Comparison of ENCODE assay signal across 15 mouse cellular contexts in genomic region chr9:102402671-102403070, GRCm38 (mm10). TPM values are rescaled to one million over a fixed set of nuclear protein-coding genes. Genes with fewer than 3 reads are reported as not detected.
DNase-seq lines count a peak whose midpoint lies in the region; ATAC-seq and TF ChIP-seq lines count a peak whose summit lies in the region.
"Had no signal": no experiment of that assay in that cellular context is flagged by ENCODE, and none has a peak within 500 bp of the region (broad histone marks: within the 10 kb centered on the region; RNA-seq: fewer than 3 reads in every experiment).

No protein-coding gene starts in this region.

- 0 out of 2 replicates have a peak, but pooled peaks cover 2% of the 10 kb centered on the region for H3K27me3 ChIP-seq in kidney, embryonic 15.5 days
- no peaks in the 10 kb centered on the region for H3K27me3 ChIP-seq in kidney, postnatal 0 days (ENCODE audit: insufficient read depth, low read length)
- no peaks in the 10 kb centered on the region for H3K27me3 ChIP-seq in liver, adult 2 months (ENCODE audit: control insufficient read depth, insufficient read depth, low read length)

- no peak overlapping the region for H3K4me2 ChIP-seq in kidney, embryonic 15.5 days
- H3K4me2 ChIP-seq in kidney, postnatal 0 days (ENCODE audit: low read length), result no peak overlapping the region
- H3K4me2 ChIP-seq: lung, embryonic 14.5 days; midbrain, embryonic 13.5 days had no signal

- no peak for TF ChIP-seq POLR2A in liver, adult 2 months (IDR thresholded peaks at IDR 0.05; ENCODE audit: extremely low read depth, insufficient read depth, low read length)

- H3K9ac ChIP-seq in kidney, embryonic 15.5 days, result no peak overlapping the region
- no peak overlapping the region for H3K9ac ChIP-seq in kidney, postnatal 0 days (ENCODE audit: low read depth, low read length)
- no peak overlapping the region for H3K9ac ChIP-seq in liver, adult 2 months (ENCODE audit: low read depth, low read length)
- H3K9ac ChIP-seq: heart, embryonic 13.5 days; lung, embryonic 14.5 days; midbrain, embryonic 13.5 days had no signal

- no peak overlapping the region for H3K27ac ChIP-seq in kidney, embryonic 15.5 days
- no peak overlapping the region for H3K27ac ChIP-seq in kidney, postnatal 0 days
- H3K27ac ChIP-seq in liver, adult 2 months (replicated peaks; ENCODE audit: insufficient read depth, low read depth, low read length), result no peak overlapping the region
- H3K27ac ChIP-seq: heart, embryonic 13.5 days; midbrain, embryonic 13.5 days had no signal

- H3K79me2 ChIP-seq in liver, adult 2 months (ENCODE audit: control insufficient read depth, insufficient read depth, low read length), result no peaks in the 10 kb centered on the region

- ATAC-seq in kidney, embryonic 15.5 days (replicated peaks; ENCODE audit: low FRiP score), result no peak
- ATAC-seq in kidney, postnatal 0 days (replicated peaks; ENCODE audit: low FRiP score, low read depth), result peak; percentile 67; the same call in 1 of the 2 replicates

- H3K36me3 ChIP-seq in kidney, embryonic 15.5 days, result no peaks in the 10 kb centered on the region
- H3K36me3 ChIP-seq in kidney, postnatal 0 days (ENCODE audit: insufficient read depth, low read length), result no peaks in the 10 kb centered on the region
- no peaks in the 10 kb centered on the region for H3K36me3 ChIP-seq in liver, adult 2 months (ENCODE audit: control insufficient read depth, insufficient read depth, low read length)
- H3K36me3 ChIP-seq: heart, embryonic 13.5 days; midbrain, embryonic 13.5 days had no signal

- WGBS in kidney, embryonic 15.5 days, result 39% methylated on average over 3 of the region's 3 CpGs
- WGBS in kidney, postnatal 0 days, result 33% methylated on average over 3 of the region's 3 CpGs
- 17% methylated on average over 3 of the region's 3 CpGs for WGBS in liver, adult 2 months

- 0 out of 2 replicates have a peak, but pooled peaks cover 5% of the 10 kb centered on the region for H3K4me1 ChIP-seq in kidney, embryonic 15.5 days
- H3K4me1 ChIP-seq in kidney, postnatal 0 days (replicated peaks; ENCODE audit: insufficient read depth, low read length), result no peaks in the 10 kb centered on the region
- peaks cover 11% of the 10 kb centered on the region for H3K4me1 ChIP-seq in liver, adult 2 months (ENCODE audit: control insufficient read depth, insufficient read depth, low read length)

- H3K9me3 ChIP-seq in kidney, embryonic 15.5 days (replicated peaks), result no peaks in the 10 kb centered on the region
- H3K9me3 ChIP-seq in kidney, postnatal 0 days (replicated peaks; ENCODE audit: low read length), result no peaks in the 10 kb centered on the region
- H3K9me3 ChIP-seq: heart, embryonic 13.5 days had no signal

- no peak for TF ChIP-seq CTCF in kidney, postnatal 0 days (IDR thresholded peaks at IDR 0.05; ENCODE audit: low read depth)
- no peak for TF ChIP-seq CTCF in liver, adult 2 months (IDR thresholded peaks at IDR 0.05; ENCODE audit: low read depth, low read length)

- H3K4me3 ChIP-seq in kidney, embryonic 15.5 days (replicated peaks), result no peak overlapping the region
- H3K4me3 ChIP-seq in kidney, postnatal 0 days (replicated peaks; ENCODE audit: low read depth, low read length), result no peak overlapping the region
- no peak overlapping the region for H3K4me3 ChIP-seq in liver, adult 2 months (ENCODE audit: insufficient read depth, low read depth, low read length)
- H3K4me3 ChIP-seq: heart, embryonic 13.5 days; midbrain, embryonic 13.5 days had no signal

- DNase-seq in kidney, adult 18-20 months, result peak; percentile 68
- peak; percentile 22 for DNase-seq in kidney, postnatal 0 days (ENCODE audit: low spot score)
- DNase-seq in liver, adult 2 months (ENCODE audit: extremely low read depth, low read depth, low spot score), result peak; percentile 92
- DNase-seq in yolk sac, embryonic 10.5 days (ENCODE audit: low spot score), result peak; percentile 57
- DNase-seq in thymus, postnatal 14 days, result no peak
- DNase-seq in natural killer cell, adult 2 months (ENCODE audit: low spot score in 2 of 2), result no peak
- DNase-seq: heart, postnatal 4 days; lung, embryonic 14.5 days; thymus, postnatal 36 days had no signal

RNA-seq across cellular contexts. Expression of gene Ephb1, which starts 48.2 kb away (rescaled TPM):
- 4.1 and 4.8 TPM in 2 replicates for polyA plus RNA-seq in kidney, embryonic 15.5 days (2015; fragmentation: Nextera tagmentation; extraction: Ambion mirVana)
- 4.2 and 4.3 TPM in 2 replicates for polyA plus RNA-seq in kidney, postnatal 0 days (2015; fragmentation: Nextera tagmentation; extraction: Ambion mirVana)
- total RNA-seq in liver, adult 2 months (2014; rRNA removed), result under 0.01 and 0.07 TPM in 2 replicates
- polyA plus RNA-seq in liver, adult 2 months (2012; rRNA removed), result 0.05 and 0.11 TPM in 2 replicates
- total RNA-seq: granulocyte monocyte progenitor cell, adult 5-6 weeks; megakaryocyte progenitor cell, adult 5-6 weeks; neutrophil, adult 5-6 weeks had no signal

Comparison
In these comparisons a context has a peak if more than half of its experiments do, and no peak if none do; other contexts are left out.
1. DNase-seq: peak in kidney, adult 18-20 months (single experiment), kidney, postnatal 0 days (single experiment), liver, adult 2 months (single experiment) and yolk sac, embryonic 10.5 days (single experiment); none in thymus, postnatal 14 days (single experiment) and natural killer cell, adult 2 months (0 of 2).